Mouse (Mus musculus): ENCODE data around the gene Slc22a5. TPM values are rescaled to one million over a fixed set of nuclear protein-coding genes. Genes with fewer than 3 reads are reported as not detected.
"Not testable (repeated sequence)": the region's sequence is repeated elsewhere in the genome, so short reads cannot be mapped to it uniquely, and the experiment has no call there.

Gene Slc22a5
- total RNA-seq, 2 experiments from 2014 or later: 28.4 to 30.4 TPM

- intact Hi-C loops (cut with DNase I): no loop called here
- no peak for DNase-seq
These were observed 1.2 kb downstream of the Slc22a5 start for GRCm38 (mm10) chr11:53890225-53890624.

- intact Hi-C loops (cut with DNase I): no loop called here
- no peak for DNase-seq
These were observed 2.3 kb downstream of the Slc22a5 start for GRCm38 (mm10) chr11:53889091-53889645.

GRCm38 (mm10) chr11:53888242-53888641 lies 3.2 kb downstream of the Slc22a5 start:
- intact Hi-C loops (cut with DNase I): no loop called here
- no peak for DNase-seq

- intact Hi-C loops (cut with DNase I): no loop called here
- no peak for DNase-seq
These were observed 8.2 kb downstream of the Slc22a5 start for GRCm38 (mm10) chr11:53883287-53883686.

- DNase-seq; intact Hi-C loops (cut with DNase I): not testable (repeated sequence)
These were observed 13.4 kb downstream of the Slc22a5 start for GRCm38 (mm10) chr11:53878096-53878495.

- no peak for DNase-seq
- intact Hi-C loops (cut with DNase I): no loop called here
These were observed 15.0 kb downstream of the Slc22a5 start for GRCm38 (mm10) chr11:53876488-53876887.

- no peak for DNase-seq
These were observed 16.8 kb downstream of the Slc22a5 start for GRCm38 (mm10) chr11:53874706-53875105.

GRCm38 (mm10) chr11:53873909-53874704 lies 17.4 kb downstream of the Slc22a5 start:
- intact Hi-C loops (cut with DNase I); DNase-seq: not testable (repeated sequence)

More at GRCm38 (mm10) chr11:53874706-53875105, 16.8 kb downstream of the Slc22a5 start:
- intact Hi-C loops (cut with DNase I): no loop called here

- intact Hi-C loops (cut with DNase I): no loop called here
- no peak for DNase-seq
These were observed 19.5 kb downstream of the Slc22a5 start for GRCm38 (mm10) chr11:53871786-53872507.

- no peak for DNase-seq
- intact Hi-C loops (cut with DNase I): no loop called here
These were observed 22.3 kb downstream of the Slc22a5 start for GRCm38 (mm10) chr11:53869172-53869571.

GRCm38 (mm10) chr11:53868323-53868722 lies 23.1 kb downstream of the Slc22a5 start:
- DNase-seq; intact Hi-C loops (cut with DNase I): not testable (repeated sequence)

- DNase-seq: not testable (repeated sequence)
These were observed 26.6 kb downstream of the Slc22a5 start for GRCm38 (mm10) chr11:53864724-53865310.

GRCm38 (mm10) chr11:53860944-53861343 lies 30.5 kb downstream of the Slc22a5 start:
- not testable (repeated sequence) for DNase-seq
- intact Hi-C loops (cut with DNase I): loop anchor here (1.0 kb wide), 1 partner anchor 77 kb away; no protein-coding TSS in a partner anchor

More at GRCm38 (mm10) chr11:53864724-53865310, 26.6 kb downstream of the Slc22a5 start:
- intact Hi-C loops (cut with DNase I): not testable (repeated sequence)

- intact Hi-C loops (cut with DNase I): loop anchor here (10.0 kb wide), 1 partner anchor 394 kb away; no protein-coding TSS in a partner anchor
- peak; percentile 54 to 67 for DNase-seq
These were observed 32.5 kb downstream of the Slc22a5 start, which contains the start of gene Gm12216 for GRCm38 (mm10) chr11:53858761-53859580. Gene Gm12216 (minus strand): TSS chr11:53859256.

GRCm38 (mm10) chr11:53858058-53858760 lies 33.3 kb downstream of the Slc22a5 start:
- DNase-seq: no peak
- intact Hi-C loops (cut with DNase I): loop anchor here (10.0 kb wide), 1 partner anchor 393 kb away; no protein-coding TSS in a partner anchor

GRCm38 (mm10) chr11:53853665-53854064 lies 37.8 kb downstream of the Slc22a5 start:
- intact Hi-C loops (cut with DNase I): loop anchor here (10.0 kb wide), 1 partner anchor 389 kb away; no protein-coding TSS in a partner anchor
- no peak for DNase-seq

- no peak for DNase-seq
- intact Hi-C loops (cut with DNase I): loop anchor here (10.0 kb wide), 1 partner anchor 387 kb away; no protein-coding TSS in a partner anchor
These were observed 39.7 kb downstream of the Slc22a5 start for GRCm38 (mm10) chr11:53851795-53852194.

- peak; percentile 83 to 85 for DNase-seq
- intact Hi-C loops (cut with DNase I): loop anchor here (1.0 to 10.0 kb wide), 3 partner anchors 91 to 385 kb away; no protein-coding TSS in a partner anchor
These were observed 41.7 kb downstream of the Slc22a5 start for GRCm38 (mm10) chr11:53849588-53850320.

Data from heart, postnatal 36 days (tissue).